Mouse (Mus musculus): ENCODE measurements at regions not wholly inside any gene's neighbourhood (a gene's known extent, or its start where the extent isn't known, plus 50 kb on each side); places are given as distances from the start of the nearest gene placed in this dataset.

GRCm38 (mm10) chrX:142576127-142576526 lies 105.1 kb upstream of the Tmem164 start:
- no peak for TF ChIP-seq CTCF (IDR thresholded peaks at IDR 0.05; ENCODE audit: low read depth)
- TF ChIP-seq EP300 (IDR thresholded peaks at IDR 0.05; ENCODE audit: low read depth) = no peak
